Comparison of ENCODE assay signal across 9 mouse cellular contexts in the genomic region with DNA sequence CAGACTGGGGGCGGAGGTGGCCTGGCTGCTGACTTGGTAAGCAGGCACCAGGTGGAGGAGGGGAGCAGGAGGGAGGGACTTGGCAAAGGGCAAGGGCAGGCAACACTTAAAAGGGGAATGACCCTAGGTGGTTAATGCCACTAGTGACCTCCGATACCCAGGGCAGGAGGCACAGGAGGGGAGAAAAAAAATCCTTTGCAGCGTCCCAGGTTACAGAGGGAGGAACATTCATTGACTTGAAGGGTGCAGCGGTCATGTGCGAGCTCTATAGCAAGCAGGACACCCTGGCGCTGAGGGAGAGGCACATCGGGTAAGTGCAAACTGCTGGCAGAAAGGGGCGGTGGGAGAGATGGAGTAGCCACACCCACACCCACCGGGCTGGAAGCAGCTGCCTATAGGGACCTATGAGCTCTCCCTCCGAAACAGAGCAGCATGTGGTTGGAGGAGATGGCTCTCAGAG. TPM values are rescaled to one million over a fixed set of nuclear protein-coding genes. Genes with fewer than 3 reads are reported as not detected.
DNase-seq lines count a peak whose midpoint lies in the region; ATAC-seq and TF ChIP-seq lines count a peak whose summit lies in the region.
"Had no signal": no experiment of that assay in that cellular context is flagged by ENCODE, and none has a peak within 500 bp of the region (broad histone marks: within the 10 kb centered on the region; RNA-seq: fewer than 3 reads in every experiment).

TSS of gene Etnppl (plus strand) at position 10 of the 460 bp plus-strand sequence.

- peak within 1 kb of the TSS; percentile 18 for H3K4me3 ChIP-seq in embryonic facial prominence, embryonic 14.5 days (ENCODE audit: low read depth, low read length)
- H3K4me3 ChIP-seq in kidney, adult 2 months (ENCODE audit: insufficient read depth, low read depth, low read length) = peak within 1 kb of the TSS; percentile 23; the same call in 1 of the 2 replicates
- peak within 1 kb of the TSS; percentile 7; the same call in 1 of the 2 replicates for H3K4me3 ChIP-seq in midbrain, embryonic 13.5 days (replicated peaks)

- H3K27me3 ChIP-seq in embryonic facial prominence, embryonic 14.5 days (replicated peaks; ENCODE audit: control insufficient read depth, insufficient read depth, low read length) = no peaks in the 10 kb centered on the region
- no peaks in the 10 kb centered on the region for H3K27me3 ChIP-seq in kidney, adult 2 months (replicated peaks; ENCODE audit: control insufficient read depth, insufficient read depth, low read length)
- no peaks in the 10 kb centered on the region; the same call in 1 of the 2 replicates for H3K27me3 ChIP-seq in midbrain, embryonic 13.5 days

- H3K4me2 ChIP-seq in embryonic facial prominence, embryonic 14.5 days (ENCODE audit: low read depth, low read length) = peak within 1 kb of the TSS; percentile 57
- peak within 1 kb of the TSS; percentile 46 for H3K4me2 ChIP-seq in midbrain, embryonic 13.5 days (replicated peaks)

- peak within 1 kb of the TSS; percentile 45; the same call in 1 of the 2 replicates for H3K9ac ChIP-seq in embryonic facial prominence, embryonic 14.5 days (ENCODE audit: low read depth, low read length)
- H3K9ac ChIP-seq in midbrain, embryonic 13.5 days (replicated peaks) = no peak within 1 kb of the TSS; the same call in 1 of the 2 replicates
- H3K9ac ChIP-seq: liver, embryonic 14.5 days had no signal

- no peak for DNase-seq in left cerebral cortex, adult 18-20 months (ENCODE audit: low spot score in 2 of 2)
- no peak for DNase-seq in left cerebral cortex, postnatal 14 days (ENCODE audit: low spot score in 2 of 2)
- peak; percentile 42 for DNase-seq in embryonic facial prominence, embryonic 14.5 days (ENCODE audit: low spot score)
- peak; percentile 88 for DNase-seq in kidney, adult 2 months
- DNase-seq in gastrocnemius, postnatal 25 days = no peak
- no peak for DNase-seq in spleen, postnatal 36 days (ENCODE audit: low spot score in 2 of 2)
- no peak for DNase-seq in gastrocnemius, adult 18-20 months (ENCODE audit: low spot score)

- H3K4me1 ChIP-seq in embryonic facial prominence, embryonic 14.5 days (ENCODE audit: control insufficient read depth, insufficient read depth, low read length) = peaks cover 7% of the 10 kb centered on the region; the same call in 1 of the 2 replicates
- no peaks in the 10 kb centered on the region for H3K4me1 ChIP-seq in kidney, adult 2 months (ENCODE audit: control insufficient read depth, insufficient read depth, low read length)
- peaks cover 6% of the 10 kb centered on the region; the same call in 1 of the 2 replicates for H3K4me1 ChIP-seq in midbrain, embryonic 13.5 days (replicated peaks)

- no peaks in the 10 kb centered on the region for H3K9me3 ChIP-seq in embryonic facial prominence, embryonic 14.5 days (ENCODE audit: control insufficient read depth, low read length)
- no peaks in the 10 kb centered on the region for H3K9me3 ChIP-seq in midbrain, embryonic 13.5 days

- ATAC-seq in embryonic facial prominence, embryonic 14.5 days (ENCODE audit: low read depth) = peak; percentile 67
- 0 out of 2 replicates have a peak, but pooled peaks have one; percentile 34 for ATAC-seq in midbrain, embryonic 13.5 days

- WGBS in embryonic facial prominence, embryonic 14.5 days = 5% methylated on average over 10 of the region's 10 CpGs
- 4% methylated on average over 10 of the region's 10 CpGs for WGBS in kidney, adult 2 months
- 3% methylated on average over 10 of the region's 10 CpGs for whole genome bisulfite sequencing in midbrain, embryonic 13.5 days

- intact Hi-C loops in left cerebral cortex, postnatal 14 days (cut with DNase I) = no loop called here

- TF ChIP-seq POLR2A in kidney, adult 2 months (IDR thresholded peaks at IDR 0.05; ENCODE audit: low read depth, low read length) = no peak

- no peak for TF ChIP-seq CTCF in kidney, adult 2 months (conservative IDR thresholded peaks at IDR 0.05; ENCODE audit: insufficient read depth, insufficient read length, low read depth, low read length)

- no peaks in the 10 kb centered on the region for H3K36me3 ChIP-seq in embryonic facial prominence, embryonic 14.5 days (ENCODE audit: control insufficient read depth, insufficient read depth, low read length)
- no peaks in the 10 kb centered on the region for H3K36me3 ChIP-seq in kidney, adult 2 months (ENCODE audit: control insufficient read depth, insufficient read depth, low read length)
- no peaks in the 10 kb centered on the region for H3K36me3 ChIP-seq in midbrain, embryonic 13.5 days

- H3K27ac ChIP-seq in embryonic facial prominence, embryonic 14.5 days (replicated peaks; ENCODE audit: low read depth, low read length) = no peak within 1 kb of the TSS
- H3K27ac ChIP-seq in kidney, adult 2 months (ENCODE audit: insufficient read depth, low read depth, low read length) = no peak within 1 kb of the TSS
- no peak within 1 kb of the TSS for H3K27ac ChIP-seq in midbrain, embryonic 13.5 days
- H3K27ac ChIP-seq: liver, embryonic 14.5 days had no signal

RNA-seq across cellular contexts. Expression of gene Etnppl, which starts in this region (rescaled TPM):
- 10 to 100 TPM; 14.1 to 17.1 TPM for total RNA-seq in left cerebral cortex, adult 18-20 months (2021)
- total RNA-seq in left cerebral cortex, postnatal 14 days (2021) = 1 to 10 TPM in 1 of 2 experiments, under 1 TPM in 1; 0.87 to 1.0 TPM
- polyA plus RNA-seq in embryonic facial prominence, embryonic 14.5 days (2014; fragmentation: Nextera tagmentation; extraction: Ambion mirVana) = 0.16 and 0.22 TPM in 2 replicates
- polyA plus RNA-seq in kidney, adult 2 months (2012; rRNA removed) = 2.4 and 3.0 TPM in 2 replicates
- not detected in 2 replicates for polyA plus RNA-seq in midbrain, embryonic 13.5 days (2015; fragmentation: Nextera tagmentation; extraction: Ambion mirVana)
- not detected for total RNA-seq in gastrocnemius, postnatal 25 days (2021)
- total RNA-seq in gastrocnemius, adult 18-20 months (2021) = not detected

Comparison
In these comparisons a context has a peak if more than half of its experiments do, and no peak if none do; other contexts are left out.
1. RNA of gene Etnppl (total RNA-seq): 14.1 to 17.1 TPM in left cerebral cortex, adult 18-20 months; 0.87 to 1.0 TPM in left cerebral cortex, postnatal 14 days, not detected in gastrocnemius, adult 18-20 months and not detected in gastrocnemius, postnatal 25 days; every median in the first group is over 4 times any median in the second.
2. Peak in DNase-seq, ATAC-seq, H3K4me3 ChIP-seq, H3K9ac ChIP-seq and H3K4me2 ChIP-seq in embryonic facial prominence, embryonic 14.5 days; RNA of the gene not detected or under 1 TPM.
3. Peak in ATAC-seq, H3K4me3 ChIP-seq and H3K4me2 ChIP-seq in midbrain, embryonic 13.5 days; RNA of the gene not detected or under 1 TPM.
4. Peak in every context shown above with its lines, with median percentiles within 50 percentile points of each other: H3K4me3 ChIP-seq.